11 mouse cellular contexts compared by ENCODE assay signal in genomic region chr4:135002091-135002925, GRCm38 (mm10).
DNase-seq lines count a peak whose midpoint lies in the region; ATAC-seq and TF ChIP-seq lines count a peak whose summit lies in the region.
"Had no signal": no experiment of that assay in that cellular context is flagged by ENCODE, and none has a peak within 500 bp of the region (broad histone marks: within the 10 kb centered on the region; RNA-seq: fewer than 3 reads in every experiment).

No protein-coding gene starts in this region.

- no peaks in the 10 kb centered on the region for H3K36me3 ChIP-seq in kidney, embryonic 15.5 days
- H3K36me3 ChIP-seq in heart, embryonic 13.5 days: no peaks in the 10 kb centered on the region
- no peaks in the 10 kb centered on the region for H3K36me3 ChIP-seq in limb, embryonic 14.5 days (ENCODE audit: control insufficient read depth, insufficient read depth, low read length)
- H3K36me3 ChIP-seq in hindbrain, embryonic 16.5 days (ENCODE audit: control insufficient read depth, insufficient read depth, low read length): no peaks in the 10 kb centered on the region
- H3K36me3 ChIP-seq: liver, embryonic 15.5 days; neural tube, embryonic 12.5 days had no signal

- H3K4me2 ChIP-seq in kidney, embryonic 15.5 days: peak overlapping the region; percentile 14
- H3K4me2 ChIP-seq in heart, embryonic 13.5 days: peak overlapping the region; percentile 34
- peak overlapping the region; percentile 25; the same call in 1 of the 2 replicates for H3K4me2 ChIP-seq in limb, embryonic 14.5 days (replicated peaks; ENCODE audit: low read depth, low read length, severe bottlenecking)
- no peak overlapping the region for H3K4me2 ChIP-seq in hindbrain, embryonic 16.5 days (ENCODE audit: low read length)
- H3K4me2 ChIP-seq: liver, embryonic 15.5 days; neural tube, embryonic 12.5 days had no signal

- H3K27me3 ChIP-seq in kidney, embryonic 15.5 days: no peaks in the 10 kb centered on the region
- no peaks in the 10 kb centered on the region for H3K27me3 ChIP-seq in heart, embryonic 13.5 days (replicated peaks)
- no peaks in the 10 kb centered on the region for H3K27me3 ChIP-seq in limb, embryonic 14.5 days (ENCODE audit: control insufficient read depth, insufficient read depth, low read length)
- H3K27me3 ChIP-seq in hindbrain, embryonic 16.5 days (replicated peaks; ENCODE audit: control insufficient read depth, insufficient read depth, low read length): no peaks in the 10 kb centered on the region
- H3K27me3 ChIP-seq: neural tube, embryonic 12.5 days had no signal

- TF ChIP-seq POLR2A in limb, embryonic 14.5 days (IDR thresholded peaks at IDR 0.05; ENCODE audit: borderline replicate concordance, extremely low read depth, insufficient read depth, insufficient read length): no peak

- DNase-seq in kidney, adult 18-20 months: no peak
- DNase-seq in embryo, embryonic 11.5 days (ENCODE audit: low read depth, low spot score): peak; percentile 24
- DNase-seq in limb, embryonic 14.5 days (ENCODE audit: low spot score): peak; percentile 66
- DNase-seq in T-cell, adult 2 months (ENCODE audit: low spot score): no peak
- no peak for DNase-seq in layer of hippocampus, adult 9-10 months (ENCODE audit: low spot score)

- no peak overlapping the region for H3K9ac ChIP-seq in kidney, embryonic 15.5 days
- no peak overlapping the region for H3K9ac ChIP-seq in heart, embryonic 13.5 days
- H3K9ac ChIP-seq in limb, embryonic 14.5 days (ENCODE audit: low read depth, low read length, severe bottlenecking): no peak overlapping the region
- no peak overlapping the region for H3K9ac ChIP-seq in hindbrain, embryonic 16.5 days (ENCODE audit: low read depth, low read length)
- H3K9ac ChIP-seq: liver, embryonic 15.5 days; neural tube, embryonic 12.5 days had no signal

- ATAC-seq in kidney, embryonic 15.5 days (replicated peaks; ENCODE audit: low FRiP score): peak; percentile 71; the same call in 1 of the 2 replicates
- ATAC-seq in heart, embryonic 13.5 days (ENCODE audit: extremely low read depth, insufficient number of reproducible peaks, low FRiP score, low TSS enrichment): no peak
- peak; percentile 87 for ATAC-seq in limb, embryonic 14.5 days (ENCODE audit: low FRiP score, low read depth)
- no peak for ATAC-seq in hindbrain, embryonic 16.5 days
- ATAC-seq: inflammation-experienced regulatory T-cells, adult 6 months had no signal

- H3K27ac ChIP-seq in kidney, embryonic 15.5 days: peak overlapping the region; percentile 66
- H3K27ac ChIP-seq in heart, embryonic 13.5 days (replicated peaks): peak overlapping the region; percentile 53
- peak overlapping the region; percentile 83 for H3K27ac ChIP-seq in limb, embryonic 14.5 days (replicated peaks; ENCODE audit: low read depth, low read length)
- H3K27ac ChIP-seq in hindbrain, embryonic 16.5 days (ENCODE audit: low read depth, low read length): no peak overlapping the region
- H3K27ac ChIP-seq: liver, embryonic 15.5 days; neural tube, embryonic 12.5 days had no signal

- no peaks in the 10 kb centered on the region for H3K9me3 ChIP-seq in kidney, embryonic 15.5 days (replicated peaks)
- no peaks in the 10 kb centered on the region for H3K9me3 ChIP-seq in heart, embryonic 13.5 days
- H3K9me3 ChIP-seq in limb, embryonic 14.5 days (ENCODE audit: control insufficient read depth, low read length): no peaks in the 10 kb centered on the region
- no peaks in the 10 kb centered on the region for H3K9me3 ChIP-seq in hindbrain, embryonic 16.5 days (ENCODE audit: control insufficient read depth, low read length)
- H3K9me3 ChIP-seq: liver, embryonic 15.5 days; neural tube, embryonic 12.5 days had no signal

- H3K4me3 ChIP-seq in kidney, embryonic 15.5 days (replicated peaks): no peak overlapping the region
- no peak overlapping the region for H3K4me3 ChIP-seq in heart, embryonic 13.5 days
- H3K4me3 ChIP-seq in limb, embryonic 14.5 days (replicated peaks; ENCODE audit: low read length): no peak overlapping the region
- H3K4me3 ChIP-seq in hindbrain, embryonic 16.5 days (ENCODE audit: low read length): no peak overlapping the region
- H3K4me3 ChIP-seq: liver, embryonic 15.5 days; neural tube, embryonic 12.5 days had no signal

- peaks cover 15% of the 10 kb centered on the region for H3K4me1 ChIP-seq in kidney, embryonic 15.5 days
- peaks cover 19% of the 10 kb centered on the region for H3K4me1 ChIP-seq in heart, embryonic 13.5 days
- H3K4me1 ChIP-seq in limb, embryonic 14.5 days (ENCODE audit: control insufficient read depth, insufficient read depth, low read length): peaks cover 17% of the 10 kb centered on the region
- H3K4me1 ChIP-seq in hindbrain, embryonic 16.5 days (ENCODE audit: control insufficient read depth, insufficient read depth, low read depth, low read length): 0 out of 2 replicates have a peak, but pooled peaks cover 3% of the 10 kb centered on the region
- H3K4me1 ChIP-seq: neural tube, embryonic 12.5 days had no signal

- WGBS in kidney, embryonic 15.5 days: 34% methylated on average over 16 of the region's 16 CpGs
- 35% methylated on average over 16 of the region's 16 CpGs for WGBS in heart, embryonic 13.5 days
- WGBS in limb, embryonic 14.5 days: 23% methylated on average over 16 of the region's 16 CpGs
- 72% methylated on average over 16 of the region's 16 CpGs for WGBS in hindbrain, embryonic 16.5 days

Comparison
In these comparisons a context has a peak if more than half of its experiments do, and no peak if none do; other contexts are left out.
1. ATAC-seq: peak in kidney, embryonic 15.5 days (single experiment) and limb, embryonic 14.5 days (single experiment); none in heart, embryonic 13.5 days (single experiment) and hindbrain, embryonic 16.5 days (single experiment).
2. DNase-seq: peak in embryo, embryonic 11.5 days (single experiment) and limb, embryonic 14.5 days (single experiment); none in kidney, adult 18-20 months (single experiment), T-cell, adult 2 months (single experiment) and layer of hippocampus, adult 9-10 months (single experiment).